Mouse (Mus musculus): ENCODE data around the gene Lclat1. TPM values are rescaled to one million over a fixed set of nuclear protein-coding genes. Genes with fewer than 3 reads are reported as not detected.
A peak's percentile ranks its signal among the peaks of the same experiment; 100 is the strongest.

Gene Lclat1
- polyA plus RNA-seq, 1 experiment from 2014 or later, result 10.8 TPM

DNA sequence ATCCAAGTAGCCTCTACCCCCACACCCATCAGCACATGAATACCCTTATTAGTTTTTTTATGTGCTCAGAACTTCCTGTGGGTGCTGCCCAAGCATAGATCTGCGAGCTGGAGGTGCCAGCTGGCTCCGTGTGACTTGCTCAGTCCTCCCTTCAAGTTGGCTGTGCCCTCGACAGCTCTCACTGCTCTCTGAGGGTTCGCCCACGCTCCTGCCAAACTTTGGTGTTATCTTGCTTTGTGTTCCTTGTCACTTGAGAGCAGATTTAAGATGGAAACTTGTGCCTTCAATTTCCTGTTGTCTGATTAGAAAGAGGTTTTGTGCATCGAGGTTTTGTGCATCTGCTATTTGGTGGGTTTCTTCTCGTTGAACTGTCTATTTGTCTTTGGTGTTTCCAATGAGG is 114.3 kb downstream of the Lclat1 start:
- H3K9me3 ChIP-seq, result no peaks in the 10 kb centered on the region
- no peak overlapping the region for H3K9ac ChIP-seq
- H3K27ac ChIP-seq, result no peak overlapping the region
- H3K4me3 ChIP-seq (replicated peaks), result no peak overlapping the region
- ATAC-seq (ENCODE audit: low FRiP score), result no peak
- peaks cover 5% of the 10 kb centered on the region; the same call in 1 of the 2 replicates for H3K27me3 ChIP-seq
- no peak overlapping the region for H3K4me2 ChIP-seq
- WGBS, result 77% methylated on average over 7 of the region's 7 CpGs
- H3K4me1 ChIP-seq, result peaks cover 22% of the 10 kb centered on the region
- H3K36me3 ChIP-seq (replicated peaks), result no peaks in the 10 kb centered on the region

DNA sequence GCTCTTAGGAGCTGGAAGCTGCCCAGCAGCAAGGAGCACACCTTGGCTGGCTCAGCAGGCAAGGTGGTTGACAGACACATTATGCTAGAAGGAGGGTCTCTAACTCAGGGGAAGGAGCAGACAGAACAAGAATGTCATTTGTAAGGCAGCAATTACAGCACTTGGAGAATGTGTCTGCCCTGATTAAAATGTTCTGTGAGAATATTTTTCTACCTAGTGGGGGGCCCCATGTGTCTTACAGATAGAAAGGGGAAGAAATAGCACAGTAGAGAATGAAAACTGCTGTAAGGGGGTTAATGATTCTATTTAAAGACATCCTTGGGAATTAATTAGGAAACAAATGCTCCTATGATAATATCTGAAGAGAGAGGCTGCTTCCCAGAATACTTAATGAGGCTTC is 117.7 kb downstream of the Lclat1 start:
- H3K4me2 ChIP-seq, result no peak overlapping the region
- ATAC-seq (ENCODE audit: low FRiP score), result peak; percentile 73; the same call in 1 of the 2 replicates
- H3K4me1 ChIP-seq, result peaks cover 20% of the 10 kb centered on the region
- H3K27me3 ChIP-seq, result peaks cover 5% of the 10 kb centered on the region; the same call in 1 of the 2 replicates
- H3K9ac ChIP-seq, result no peak overlapping the region
- peak overlapping the region; percentile 77 for H3K27ac ChIP-seq
- H3K9me3 ChIP-seq, result no peaks in the 10 kb centered on the region
- H3K36me3 ChIP-seq (replicated peaks), result no peaks in the 10 kb centered on the region
- no peak overlapping the region for H3K4me3 ChIP-seq (replicated peaks)

DNA sequence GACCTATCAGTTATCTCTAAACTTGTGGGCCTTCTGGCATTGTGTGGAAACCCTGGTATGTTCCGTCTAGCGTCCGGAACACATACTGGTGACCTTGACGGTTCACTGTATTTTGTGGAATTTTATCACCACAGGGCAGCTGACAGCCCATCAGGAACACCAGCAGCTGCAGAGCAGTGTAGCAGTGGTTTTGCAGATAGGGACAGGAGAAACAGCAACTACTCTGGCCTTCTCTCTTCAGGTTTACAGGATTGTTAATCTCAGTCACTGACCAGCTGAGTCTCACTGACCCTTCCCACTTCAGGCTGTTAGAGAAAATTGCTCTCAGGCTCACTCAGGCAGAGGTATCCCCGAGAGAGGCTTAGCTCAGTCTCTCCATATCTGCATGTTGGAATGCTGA is 118.2 kb downstream of the Lclat1 start:
- H3K36me3 ChIP-seq (replicated peaks), result no peaks in the 10 kb centered on the region
- H3K4me2 ChIP-seq, result no peak overlapping the region
- H3K4me1 ChIP-seq, result peaks cover 18% of the 10 kb centered on the region
- H3K27me3 ChIP-seq, result peaks cover 4% of the 10 kb centered on the region; the same call in 1 of the 2 replicates
- no peaks in the 10 kb centered on the region for H3K9me3 ChIP-seq
- WGBS, result 35% methylated on average over 5 of the region's 5 CpGs
- H3K27ac ChIP-seq, result peak overlapping the region; percentile 74
- no peak overlapping the region for H3K9ac ChIP-seq
- peak; percentile 47 for ATAC-seq (ENCODE audit: low FRiP score)
- no peak overlapping the region for H3K4me3 ChIP-seq (replicated peaks)

DNA sequence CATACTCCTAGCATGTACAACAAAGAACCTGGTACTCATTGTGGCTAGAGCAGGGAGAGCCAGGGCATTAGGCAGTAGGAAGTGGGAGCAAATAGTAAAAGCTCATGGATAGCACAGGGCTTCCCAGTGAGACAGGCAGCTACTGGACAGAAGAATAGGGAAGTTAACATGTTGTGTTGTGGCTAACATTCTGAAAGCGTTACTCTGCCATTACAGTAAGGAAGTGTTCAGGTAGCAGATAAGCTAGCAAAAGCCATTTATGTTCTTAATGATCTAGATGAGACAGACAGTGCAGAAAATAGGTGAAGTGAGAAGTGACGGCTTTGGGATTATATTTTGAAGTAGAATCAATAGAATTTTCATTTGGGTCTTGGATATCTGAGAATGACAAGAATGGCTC is 118.8 kb downstream of the Lclat1 start:
- 86% methylated on average over 2 of the region's 2 CpGs for WGBS

DNA sequence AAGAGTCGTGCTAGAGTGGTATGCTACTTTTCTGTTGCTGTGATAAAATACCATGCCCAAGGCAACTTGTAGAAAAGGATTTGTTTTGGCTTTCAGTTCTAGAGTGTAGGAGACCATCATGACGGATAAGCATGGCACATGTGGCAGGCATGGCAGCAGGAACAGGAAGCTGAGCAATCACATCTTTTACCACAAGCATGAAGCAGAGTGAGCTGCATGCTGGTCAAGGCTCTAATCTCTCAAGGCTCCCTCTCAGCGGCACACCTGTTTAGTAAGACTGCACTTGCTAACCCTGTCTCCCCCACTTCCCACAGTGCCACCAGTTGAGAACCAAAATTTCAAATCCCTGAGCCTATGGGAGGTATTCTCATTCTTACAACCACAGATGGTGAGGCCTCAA is 119.6 kb downstream of the Lclat1 start:
- Histone ChIP-seq H3K9ac (no peak overlapping the region), H3K4me1 (peaks cover 18% of the 10 kb centered on the region), H3K27ac (no peak overlapping the region), H3K27me3 (no peaks in the 10 kb centered on the region), H3K36me3 (replicated peaks) (no peaks in the 10 kb centered on the region), H3K9me3 (no peaks in the 10 kb centered on the region), H3K4me2 (no peak overlapping the region), H3K4me3 (replicated peaks) (no peak overlapping the region)
- no peak for ATAC-seq (ENCODE audit: low FRiP score)
- WGBS, result 88% methylated on average over 3 of the region's 3 CpGs

More for the DNA sequence above, 118.8 kb downstream of the Lclat1 start:
- Histone ChIP-seq H3K36me3 (replicated peaks) (no peaks in the 10 kb centered on the region), H3K4me1 (peaks cover 18% of the 10 kb centered on the region), H3K9ac (no peak overlapping the region), H3K27me3 (no peaks in the 10 kb centered on the region; the same call in 1 of the 2 replicates), H3K4me2 (no peak overlapping the region), H3K27ac (peak overlapping the region; percentile 74), H3K4me3 (replicated peaks) (no peak overlapping the region), H3K9me3 (no peaks in the 10 kb centered on the region)
- no peak for ATAC-seq (ENCODE audit: low FRiP score)

DNA sequence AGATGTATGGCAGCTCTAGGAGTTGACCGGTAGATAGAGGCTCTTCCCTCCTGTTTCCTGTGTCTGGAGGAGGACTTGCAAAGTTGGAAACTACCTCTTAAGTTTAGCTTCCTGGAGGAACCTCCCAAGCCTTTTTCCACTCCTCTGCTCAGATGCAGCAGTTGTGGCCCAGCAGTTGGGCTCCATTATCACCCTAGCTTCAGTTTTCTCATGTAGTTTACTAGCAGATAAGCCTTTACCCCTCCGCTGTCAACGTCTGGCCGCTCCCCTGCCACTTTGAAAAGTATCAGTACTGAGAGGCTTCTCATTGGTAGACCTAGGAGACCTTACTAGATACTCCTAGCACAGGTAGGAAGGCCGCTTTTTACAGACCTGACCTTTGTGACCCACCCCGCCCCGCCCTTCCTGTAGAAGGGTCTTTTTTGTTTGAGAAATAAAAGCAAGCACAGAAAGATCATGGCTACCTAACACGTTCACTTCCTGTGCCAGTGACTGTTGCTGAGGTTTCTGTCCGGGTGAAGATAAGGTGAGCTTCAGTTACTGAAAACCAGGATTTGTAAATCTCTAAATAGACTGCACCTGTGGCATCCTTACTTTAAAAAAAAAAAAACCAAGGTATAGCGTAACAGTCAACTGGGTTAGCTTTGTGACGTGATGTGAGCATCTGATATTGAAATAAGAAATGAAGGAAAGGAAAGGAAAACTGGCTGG is 121.8 kb downstream of the Lclat1 start:
- Histone ChIP-seq H3K27ac (no peak overlapping the region), H3K9ac (no peak overlapping the region), H3K4me1 (peaks cover 18% of the 10 kb centered on the region), H3K9me3 (no peaks in the 10 kb centered on the region), H3K36me3 (replicated peaks) (no peaks in the 10 kb centered on the region), H3K4me3 (replicated peaks) (no peak overlapping the region), H3K4me2 (no peak overlapping the region), H3K27me3 (no peaks in the 10 kb centered on the region)
- ATAC-seq (ENCODE audit: low FRiP score), result no peak
- WGBS, result 94% methylated on average over 11 of the region's 11 CpGs

DNA sequence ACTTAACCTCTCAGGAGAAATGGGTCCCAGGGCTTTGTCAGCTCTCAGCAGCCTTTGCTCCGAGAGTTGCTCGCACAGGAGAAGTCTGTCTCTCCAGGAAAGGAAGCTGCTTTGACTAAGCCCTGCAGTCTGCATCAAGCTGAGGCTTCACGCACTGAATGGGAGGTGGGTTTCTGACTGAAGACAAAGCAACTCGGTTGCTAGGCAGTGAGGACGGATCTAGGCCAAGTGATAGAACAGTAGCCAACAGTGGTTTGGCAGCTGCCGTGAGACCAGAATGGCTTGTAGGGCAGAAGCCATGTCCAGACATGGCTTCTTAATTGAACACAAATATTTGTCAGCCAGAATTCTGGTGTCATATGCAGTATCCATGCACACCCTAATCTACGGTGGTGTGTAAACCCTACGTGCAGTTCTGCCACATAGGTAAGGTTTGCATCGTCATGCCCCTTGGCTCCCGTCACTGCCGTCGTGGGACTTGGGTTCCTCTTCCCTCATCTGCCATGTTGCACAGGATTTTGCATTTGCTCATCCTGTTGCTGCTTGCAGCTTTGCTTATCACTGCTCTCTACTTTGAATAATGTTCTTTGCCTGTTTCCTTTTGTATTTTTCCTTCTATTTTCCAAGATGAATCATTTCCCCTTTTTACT is 122.7 kb downstream of the Lclat1 start:
- no peak overlapping the region for H3K4me2 ChIP-seq
- WGBS, result 78% methylated on average over 12 of the region's 12 CpGs
- H3K9me3 ChIP-seq, result no peaks in the 10 kb centered on the region
- H3K36me3 ChIP-seq (replicated peaks), result no peaks in the 10 kb centered on the region
- H3K9ac ChIP-seq, result no peak overlapping the region
- no peaks in the 10 kb centered on the region for H3K27me3 ChIP-seq
- H3K4me3 ChIP-seq (replicated peaks), result no peak overlapping the region
- no peak overlapping the region for H3K27ac ChIP-seq
- peaks cover 12% of the 10 kb centered on the region for H3K4me1 ChIP-seq
- ATAC-seq (ENCODE audit: low FRiP score), result no peak

DNA sequence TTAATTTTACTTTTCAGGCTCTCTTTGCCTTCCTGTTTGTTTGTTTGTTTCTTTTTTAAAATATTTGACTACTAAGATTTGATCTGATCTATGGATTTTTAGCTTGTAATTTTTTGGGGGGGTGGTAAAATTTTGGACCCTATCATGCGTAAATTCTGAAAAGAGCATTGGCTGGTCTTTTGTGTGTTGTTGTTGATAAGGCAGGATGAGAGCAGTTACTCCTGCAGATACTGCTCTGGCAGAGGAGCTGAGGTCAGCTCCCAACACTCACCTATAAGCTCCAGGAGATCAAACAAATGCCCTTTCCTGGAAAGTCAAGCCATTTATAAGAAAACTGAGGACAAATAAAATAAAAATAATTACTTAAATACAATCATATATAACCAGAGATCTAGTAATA is 123.6 kb downstream of the Lclat1 start:
- Histone ChIP-seq H3K4me2 (no peak overlapping the region), H3K9me3 (no peaks in the 10 kb centered on the region), H3K9ac (no peak overlapping the region), H3K36me3 (replicated peaks) (no peaks in the 10 kb centered on the region), H3K27ac (no peak overlapping the region), H3K27me3 (no peaks in the 10 kb centered on the region), H3K4me1 (peaks cover 5% of the 10 kb centered on the region; the same call in 1 of the 2 replicates), H3K4me3 (replicated peaks) (no peak overlapping the region)
- ATAC-seq (ENCODE audit: low FRiP score), result no peak
- 95% methylated on average over 1 of the region's 1 CpGs for WGBS

DNA sequence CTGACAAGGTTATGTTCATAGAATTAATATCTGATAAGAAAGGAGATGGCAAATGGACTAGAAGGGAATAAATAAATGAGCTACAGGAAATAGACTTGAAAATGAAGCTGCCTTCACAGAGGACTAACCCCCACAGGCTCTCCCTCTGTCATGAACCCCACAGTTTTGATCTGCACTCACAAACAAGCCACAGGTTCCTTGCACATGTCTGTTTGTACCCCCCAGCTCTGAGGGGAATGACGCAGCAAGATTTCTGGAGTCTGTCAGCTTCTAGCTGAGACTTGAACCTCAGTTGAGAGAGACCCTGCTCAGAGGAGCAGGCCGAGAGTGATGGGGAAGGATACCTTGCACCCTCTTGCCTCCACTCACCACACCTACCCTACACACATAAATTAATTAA is 124.8 kb downstream of the Lclat1 start:
- no peak for ATAC-seq (ENCODE audit: low FRiP score)
- Histone ChIP-seq H3K4me3 (replicated peaks) (no peak overlapping the region), H3K27ac (no peak overlapping the region), H3K27me3 (no peaks in the 10 kb centered on the region), H3K9me3 (no peaks in the 10 kb centered on the region), H3K4me2 (no peak overlapping the region), H3K4me1 (0 out of 2 replicates have a peak, but pooled peaks cover 3% of the 10 kb centered on the region), H3K36me3 (replicated peaks) (no peaks in the 10 kb centered on the region), H3K9ac (no peak overlapping the region)
- 88% methylated on average over 2 of the region's 2 CpGs for WGBS

DNA sequence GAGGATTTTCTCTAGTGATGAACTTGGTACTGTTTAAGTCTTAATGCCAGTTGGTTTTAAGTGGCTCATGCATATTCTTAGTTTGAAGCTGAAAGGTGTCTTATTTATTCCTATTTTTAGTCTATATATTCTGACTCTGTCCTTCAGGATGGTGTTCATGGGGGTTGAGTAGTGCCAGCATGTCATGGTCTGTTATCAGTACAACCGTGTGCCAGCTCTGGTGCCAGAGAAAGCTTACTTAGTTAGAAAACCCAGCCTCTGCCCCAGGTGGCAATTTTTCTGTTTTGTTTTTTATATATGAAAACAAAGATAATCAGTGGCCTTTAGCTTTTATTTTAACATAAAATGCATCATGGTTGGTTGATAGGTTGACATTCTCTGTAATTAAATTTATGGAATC is 126.2 kb downstream of the Lclat1 start:
- Histone ChIP-seq H3K27me3 (no peaks in the 10 kb centered on the region), H3K4me3 (replicated peaks) (no peak overlapping the region), H3K9ac (no peak overlapping the region), H3K36me3 (replicated peaks) (no peaks in the 10 kb centered on the region), H3K27ac (no peak overlapping the region), H3K4me2 (no peak overlapping the region), H3K9me3 (no peaks in the 10 kb centered on the region), H3K4me1 (0 out of 2 replicates have a peak, but pooled peaks cover 3% of the 10 kb centered on the region)
- no peak for ATAC-seq (ENCODE audit: low FRiP score)
- WGBS, result 91% methylated on average over 1 of the region's 1 CpGs

DNA sequence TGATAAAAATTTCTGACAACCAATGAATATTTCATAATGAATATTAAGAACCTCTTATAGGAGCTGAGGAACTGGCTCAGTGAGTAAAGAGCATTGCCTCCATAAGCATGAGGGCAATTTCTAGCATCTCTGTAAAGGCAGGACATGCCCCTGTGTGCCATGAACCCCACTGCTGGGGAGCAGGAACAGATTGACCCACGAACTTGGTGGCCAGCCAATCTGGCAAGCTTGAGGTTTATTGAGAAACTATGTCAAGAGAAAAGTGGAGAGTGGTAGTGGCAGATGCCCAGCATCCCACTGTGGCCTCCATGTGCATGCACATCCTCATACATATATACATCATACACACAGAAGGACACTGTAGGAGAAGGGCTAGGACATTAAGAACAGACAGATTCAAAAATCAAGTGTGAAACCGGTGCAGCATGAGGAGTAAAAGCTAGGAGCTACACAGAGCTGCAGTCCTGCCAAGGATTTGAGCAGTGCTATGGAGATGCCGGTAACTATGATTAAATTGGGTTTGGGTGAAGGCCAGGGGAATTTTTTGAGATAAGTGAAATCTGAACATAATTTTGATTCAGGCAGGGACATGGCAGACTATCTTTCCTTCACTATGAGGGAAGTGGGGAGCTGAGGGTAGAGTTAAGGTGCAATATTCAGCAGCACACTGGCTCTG is 129.5 kb downstream of the Lclat1 start:
- Histone ChIP-seq H3K27ac (no peak overlapping the region), H3K4me1 (0 out of 2 replicates have a peak, but pooled peaks cover 7% of the 10 kb centered on the region), H3K27me3 (no peaks in the 10 kb centered on the region), H3K9ac (no peak overlapping the region), H3K4me2 (no peak overlapping the region), H3K9me3 (no peaks in the 10 kb centered on the region), H3K36me3 (replicated peaks) (0 out of 2 replicates have a peak, but pooled peaks cover 2% of the 10 kb centered on the region), H3K4me3 (replicated peaks) (no peak overlapping the region)
- WGBS, result 89% methylated on average over 3 of the region's 3 CpGs
- ATAC-seq (ENCODE audit: low FRiP score), result no peak

DNA sequence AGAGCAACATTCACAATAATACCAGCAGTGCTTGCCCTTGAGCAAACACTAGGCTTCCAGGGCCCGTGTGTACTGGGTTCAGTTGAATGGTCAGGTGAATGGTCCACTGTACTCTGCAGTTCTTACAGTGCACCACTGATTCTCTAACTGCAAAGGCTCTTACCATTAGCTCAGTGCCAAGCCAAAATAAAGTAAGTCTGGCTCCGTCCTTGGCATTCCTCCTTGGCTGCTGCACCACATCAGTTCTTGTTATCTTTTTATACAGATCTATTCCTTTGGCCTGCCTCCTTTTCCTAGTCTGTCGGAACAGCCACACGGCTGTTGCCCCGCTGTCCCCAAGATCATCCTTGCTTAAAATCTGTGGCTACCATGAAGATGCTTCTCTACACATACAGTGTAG is 130.7 kb downstream of the Lclat1 start:
- ATAC-seq (ENCODE audit: low FRiP score), result no peak
- H3K4me3 ChIP-seq (replicated peaks), result no peak overlapping the region
- H3K9me3 ChIP-seq, result no peaks in the 10 kb centered on the region
- no peak overlapping the region for H3K27ac ChIP-seq
- H3K4me1 ChIP-seq, result 0 out of 2 replicates have a peak, but pooled peaks cover 7% of the 10 kb centered on the region
- H3K4me2 ChIP-seq, result no peak overlapping the region
- H3K36me3 ChIP-seq (replicated peaks), result 0 out of 2 replicates have a peak, but pooled peaks cover 2% of the 10 kb centered on the region
- H3K27me3 ChIP-seq, result no peaks in the 10 kb centered on the region
- no peak overlapping the region for H3K9ac ChIP-seq
- 93% methylated on average over 5 of the region's 5 CpGs for WGBS
